Mouse (Mus musculus): ENCODE measurements at regions not wholly inside any gene's neighbourhood (a gene's known extent, or its start where the extent isn't known, plus 50 kb on each side); places are given as distances from the start of the nearest gene placed in this dataset.

DNA sequence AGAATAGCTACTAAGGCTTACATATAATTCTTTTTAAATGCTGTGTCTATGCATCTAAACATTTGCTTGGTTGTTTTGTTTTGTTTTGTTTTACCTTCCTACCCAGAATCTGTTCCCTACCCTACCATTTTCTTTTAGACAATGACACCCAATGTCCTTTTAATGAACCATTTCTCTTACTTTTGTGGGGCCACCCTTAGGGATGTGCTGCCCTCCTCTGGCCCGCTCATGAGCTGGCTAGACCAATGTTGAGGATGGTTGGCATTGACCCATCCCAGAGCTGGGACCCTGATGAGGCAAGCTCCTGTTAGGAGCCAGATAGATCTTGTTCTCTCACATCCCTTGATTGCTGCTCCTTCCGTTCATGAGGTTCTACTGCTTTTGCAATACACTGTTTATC, 105.0 kb upstream of the Tyw5 start:
- Histone ChIP-seq H3K27ac (replicated peaks) (no peak overlapping the region), H3K9ac (no peak overlapping the region), H3K9me3 (no peaks in the 10 kb centered on the region), H3K4me2 (no peak overlapping the region), H3K27me3 (replicated peaks) (no peaks in the 10 kb centered on the region), H3K36me3 (no peaks in the 10 kb centered on the region), H3K4me1 (no peaks in the 10 kb centered on the region), H3K4me3 (no peak overlapping the region)
- 85% methylated on average over 2 of the region's 2 CpGs for WGBS
- no peak for ATAC-seq (ENCODE audit: extremely low read depth, insufficient number of reproducible peaks, low FRiP score, low TSS enrichment)

DNA sequence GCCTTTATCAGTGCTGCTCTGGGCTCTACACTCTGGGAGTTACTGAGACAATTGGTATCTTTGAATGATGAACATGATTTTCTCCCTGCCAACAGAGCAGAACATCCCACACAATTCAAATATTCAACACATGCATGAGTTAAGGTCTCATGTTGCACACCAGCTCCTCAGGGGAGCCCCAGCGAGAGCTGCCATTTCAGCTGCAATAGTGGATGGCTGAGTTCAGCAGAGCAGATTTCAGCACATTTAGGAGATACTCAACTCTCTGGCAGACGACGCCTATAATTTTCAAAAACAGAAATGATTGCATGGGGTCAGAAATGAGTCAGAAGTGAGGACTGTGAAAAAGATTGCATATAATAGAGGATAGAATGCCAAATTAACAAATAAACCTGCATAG, 105.6 kb upstream of the Tyw5 start:
- no peaks in the 10 kb centered on the region for H3K9me3 ChIP-seq
- whole genome bisulfite sequencing, result 71% methylated on average over 3 of the region's 3 CpGs
- H3K4me3 ChIP-seq, result no peak overlapping the region
- no peaks in the 10 kb centered on the region for H3K36me3 ChIP-seq
- no peak for ATAC-seq (ENCODE audit: extremely low read depth, insufficient number of reproducible peaks, low FRiP score, low TSS enrichment)
- no peak overlapping the region for H3K27ac ChIP-seq (replicated peaks)
- no peaks in the 10 kb centered on the region for H3K27me3 ChIP-seq (replicated peaks)
- no peak overlapping the region for H3K9ac ChIP-seq
- no peak overlapping the region for H3K4me2 ChIP-seq
- no peaks in the 10 kb centered on the region for H3K4me1 ChIP-seq

DNA sequence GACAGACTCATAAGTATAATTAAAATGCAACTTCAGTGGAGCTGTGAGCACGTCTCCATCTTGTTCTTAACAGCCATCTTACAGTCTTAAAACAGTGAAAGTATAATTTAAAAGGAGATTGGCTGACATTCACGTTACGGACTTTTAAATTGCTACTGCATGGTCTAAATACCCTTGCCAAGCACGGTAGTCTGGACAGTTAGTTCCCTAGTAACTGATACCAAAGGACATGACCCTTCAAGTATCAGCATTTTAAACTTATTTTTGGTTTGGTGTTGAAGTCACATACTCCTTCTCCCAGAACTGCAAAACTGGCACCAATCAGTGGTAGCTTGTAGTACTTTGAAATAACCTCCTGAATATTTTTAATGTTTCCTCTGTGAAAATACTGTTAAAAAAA, 119.1 kb upstream of the Tyw5 start:
- WGBS, result 41% methylated on average over 4 of the region's 4 CpGs
- no peaks in the 10 kb centered on the region for H3K36me3 ChIP-seq

DNA sequence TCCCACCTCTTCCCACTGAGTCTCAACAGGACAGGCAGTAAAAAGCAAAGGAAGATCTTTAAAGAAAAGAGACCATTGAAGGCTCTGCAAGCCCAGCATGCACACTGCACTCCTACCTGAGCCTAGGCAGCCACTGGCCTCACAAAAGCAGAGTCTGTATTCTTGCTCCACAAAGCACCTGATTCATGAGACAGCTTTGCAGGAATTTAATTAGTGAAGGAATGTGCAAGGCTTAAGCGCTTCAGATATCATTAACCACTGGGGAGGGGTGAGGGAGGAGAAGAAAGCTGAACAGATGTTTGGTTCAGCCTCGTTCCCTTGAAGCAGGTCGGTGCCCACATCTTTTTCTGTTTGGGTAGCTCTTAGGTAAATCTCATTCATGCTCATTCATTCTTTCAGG, 121.8 kb upstream of the Tyw5 start:
- Histone ChIP-seq H3K36me3 (no peaks in the 10 kb centered on the region), H3K4me1 (peaks cover 14% of the 10 kb centered on the region), H3K4me3 (no peak overlapping the region), H3K27me3 (replicated peaks) (no peaks in the 10 kb centered on the region), H3K9ac (no peak overlapping the region), H3K4me2 (no peak overlapping the region), H3K27ac (replicated peaks) (no peak overlapping the region), H3K9me3 (no peaks in the 10 kb centered on the region)
- 54% methylated on average over 3 of the region's 3 CpGs for WGBS
- no peak for ATAC-seq (ENCODE audit: extremely low read depth, insufficient number of reproducible peaks, low FRiP score, low TSS enrichment)

More for the DNA sequence above, 119.1 kb upstream of the Tyw5 start:
- Histone ChIP-seq H3K9ac (no peak overlapping the region), H3K4me3 (no peak overlapping the region), H3K4me1 (peaks cover 14% of the 10 kb centered on the region), H3K9me3 (no peaks in the 10 kb centered on the region), H3K4me2 (no peak overlapping the region), H3K27me3 (replicated peaks) (no peaks in the 10 kb centered on the region), H3K27ac (replicated peaks) (no peak overlapping the region)
- ATAC-seq (ENCODE audit: extremely low read depth, insufficient number of reproducible peaks, low FRiP score, low TSS enrichment), result no peak

DNA sequence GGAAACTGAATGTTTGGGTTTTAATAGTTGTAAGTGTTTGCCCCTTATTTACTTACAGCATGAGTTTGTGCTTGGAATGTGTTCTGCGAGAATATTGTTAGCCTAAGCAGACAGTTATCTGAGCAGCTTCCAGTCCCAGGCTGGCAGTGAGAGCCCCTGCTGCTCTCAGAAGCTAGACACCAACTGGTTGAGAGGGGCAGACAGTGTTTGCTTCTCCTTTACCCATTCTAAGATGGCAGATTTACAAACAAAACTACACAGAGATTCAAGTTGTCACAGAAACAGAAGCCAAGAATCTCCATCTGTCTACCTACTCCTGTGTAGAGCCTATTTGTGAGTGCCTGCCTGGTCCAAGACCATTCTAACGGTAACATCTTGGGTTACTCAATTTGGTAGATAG, 122.4 kb upstream of the Tyw5 start:
- Histone ChIP-seq H3K9ac (no peak overlapping the region), H3K9me3 (no peaks in the 10 kb centered on the region), H3K4me3 (no peak overlapping the region), H3K4me1 (peaks cover 14% of the 10 kb centered on the region), H3K4me2 (no peak overlapping the region), H3K27me3 (replicated peaks) (no peaks in the 10 kb centered on the region), H3K36me3 (no peaks in the 10 kb centered on the region), H3K27ac (replicated peaks) (no peak overlapping the region)
- WGBS, result 62% methylated on average over 2 of the region's 2 CpGs
- ATAC-seq (ENCODE audit: extremely low read depth, insufficient number of reproducible peaks, low FRiP score, low TSS enrichment), result no peak

DNA sequence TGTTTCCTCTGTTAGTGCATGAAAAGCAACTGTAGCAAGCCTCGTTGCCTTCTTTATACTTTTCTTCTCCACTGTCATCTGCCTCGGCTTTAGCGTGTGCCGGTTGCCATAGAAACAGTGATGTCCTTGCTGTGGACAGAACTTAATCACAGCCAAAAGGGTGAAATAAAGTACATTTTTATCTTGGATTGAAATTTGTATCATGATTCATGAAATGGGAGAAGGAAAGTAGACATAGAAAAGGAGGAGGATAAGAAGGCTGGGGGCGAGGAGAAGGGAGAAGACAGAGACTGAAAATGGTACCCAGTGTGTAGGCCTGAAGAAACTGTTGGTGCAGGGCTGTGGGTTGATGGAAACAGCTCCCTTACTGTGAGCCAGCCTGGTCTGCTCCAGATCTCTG, 130.5 kb upstream of the Tyw5 start:
- no peak overlapping the region for H3K27ac ChIP-seq (replicated peaks)
- no peak overlapping the region for H3K4me3 ChIP-seq
- no peaks in the 10 kb centered on the region for H3K9me3 ChIP-seq
- H3K4me2 ChIP-seq, result no peak overlapping the region
- H3K4me1 ChIP-seq, result no peaks in the 10 kb centered on the region
- ATAC-seq (ENCODE audit: extremely low read depth, insufficient number of reproducible peaks, low FRiP score, low TSS enrichment), result no peak
- WGBS, result 78% methylated on average over 5 of the region's 5 CpGs
- H3K36me3 ChIP-seq, result no peaks in the 10 kb centered on the region
- no peak overlapping the region for H3K9ac ChIP-seq
- H3K27me3 ChIP-seq (replicated peaks), result no peaks in the 10 kb centered on the region

DNA sequence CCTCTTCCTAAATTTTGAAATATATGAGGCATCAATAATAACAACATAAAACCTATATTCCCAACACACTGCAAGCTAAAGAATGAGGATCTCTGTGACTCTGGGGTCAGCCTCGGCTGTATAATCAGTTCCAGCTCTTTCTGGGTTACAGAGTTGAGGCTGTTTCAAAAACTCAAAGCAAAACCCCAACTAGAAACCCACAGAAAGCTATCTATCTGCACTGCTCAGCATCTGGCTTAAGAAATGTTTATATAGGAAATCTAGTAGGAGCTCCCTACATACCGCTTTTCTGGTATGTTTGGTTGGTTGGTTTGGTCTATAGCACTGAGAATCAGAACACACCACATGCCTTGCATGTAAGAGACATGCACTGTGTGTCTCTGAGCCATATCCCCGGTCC, 137.8 kb upstream of the Tyw5 start:
- no peak overlapping the region for H3K27ac ChIP-seq (replicated peaks)
- peaks cover 19% of the 10 kb centered on the region for H3K4me1 ChIP-seq
- WGBS, result 59% methylated on average over 3 of the region's 3 CpGs
- no peak overlapping the region for H3K4me2 ChIP-seq
- H3K36me3 ChIP-seq, result no peaks in the 10 kb centered on the region
- no peaks in the 10 kb centered on the region for H3K9me3 ChIP-seq
- no peaks in the 10 kb centered on the region for H3K27me3 ChIP-seq (replicated peaks)
- H3K9ac ChIP-seq, result no peak overlapping the region
- no peak for ATAC-seq (ENCODE audit: extremely low read depth, insufficient number of reproducible peaks, low FRiP score, low TSS enrichment)
- H3K4me3 ChIP-seq, result no peak overlapping the region

DNA sequence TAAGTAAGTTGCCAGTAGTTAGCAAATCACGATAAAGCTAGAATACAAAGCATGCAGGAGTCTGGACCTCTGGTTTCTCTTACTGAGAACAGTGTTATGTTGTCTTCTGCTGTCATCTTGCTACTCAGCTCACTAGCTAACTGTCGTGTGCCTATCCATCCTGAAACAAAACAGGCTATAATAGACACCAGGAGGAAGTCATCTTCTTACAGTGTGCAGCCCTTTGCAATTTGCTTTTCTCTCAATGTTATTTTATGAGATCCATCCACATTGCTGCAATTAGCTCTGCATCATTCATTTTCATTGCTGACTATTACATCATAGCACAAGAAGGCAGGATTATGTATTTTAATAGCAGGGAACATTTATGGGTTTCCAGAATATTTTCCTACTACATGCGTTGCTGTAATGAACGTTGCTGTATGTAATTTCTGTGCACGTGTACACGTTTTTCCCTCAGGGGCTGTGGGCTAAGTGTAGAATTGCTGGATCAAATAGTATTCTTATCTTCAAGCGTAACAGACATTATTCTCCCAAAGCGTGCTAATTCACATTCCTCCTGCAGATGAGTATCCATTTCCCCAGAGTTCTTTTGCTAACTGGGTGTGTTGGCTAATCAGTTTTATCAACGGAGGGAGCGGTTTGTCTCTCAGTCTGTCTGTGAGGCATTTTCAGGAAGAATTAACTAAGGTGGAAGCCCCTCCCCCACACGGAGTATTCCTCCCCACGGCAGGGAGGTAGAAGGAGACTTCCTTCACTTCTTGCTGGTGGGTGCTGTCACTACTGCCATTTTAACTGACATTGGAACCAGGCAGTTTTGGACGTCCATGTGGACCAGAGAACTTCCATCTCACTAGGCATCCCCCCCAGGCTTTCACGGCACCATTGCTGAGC, 139.1 kb upstream of the Tyw5 start:
- ATAC-seq (ENCODE audit: extremely low read depth, insufficient number of reproducible peaks, low FRiP score, low TSS enrichment), result no peak
- peaks cover 19% of the 10 kb centered on the region for H3K4me1 ChIP-seq
- no peak overlapping the region for H3K27ac ChIP-seq (replicated peaks)
- no peak overlapping the region for H3K9ac ChIP-seq
- no peaks in the 10 kb centered on the region for H3K9me3 ChIP-seq
- H3K36me3 ChIP-seq, result no peaks in the 10 kb centered on the region
- peak overlapping the region; percentile 39 for H3K4me2 ChIP-seq
- WGBS, result 39% methylated on average over 14 of the region's 14 CpGs
- no peak overlapping the region for H3K4me3 ChIP-seq
- H3K27me3 ChIP-seq (replicated peaks), result no peaks in the 10 kb centered on the region

DNA sequence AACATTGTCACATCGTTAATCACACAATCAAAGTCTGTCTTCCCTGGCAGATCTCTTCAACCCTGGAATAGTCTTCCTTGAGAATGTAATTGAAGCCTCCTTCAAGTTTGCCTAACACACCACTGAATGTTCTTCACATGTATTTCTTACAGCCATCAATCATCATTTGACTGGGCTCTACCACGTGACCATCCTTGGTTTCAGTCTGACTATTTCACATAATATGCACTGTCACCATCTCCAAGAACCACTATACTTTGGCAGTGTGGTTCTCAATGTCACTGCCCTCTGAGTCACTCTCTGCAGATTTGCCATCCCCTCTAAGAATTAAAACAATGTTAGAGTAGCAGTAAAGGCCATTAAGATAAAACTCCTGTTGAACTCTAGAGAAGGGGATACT, 154.6 kb upstream of the Tyw5 start:
- no peak overlapping the region for H3K4me3 ChIP-seq

DNA sequence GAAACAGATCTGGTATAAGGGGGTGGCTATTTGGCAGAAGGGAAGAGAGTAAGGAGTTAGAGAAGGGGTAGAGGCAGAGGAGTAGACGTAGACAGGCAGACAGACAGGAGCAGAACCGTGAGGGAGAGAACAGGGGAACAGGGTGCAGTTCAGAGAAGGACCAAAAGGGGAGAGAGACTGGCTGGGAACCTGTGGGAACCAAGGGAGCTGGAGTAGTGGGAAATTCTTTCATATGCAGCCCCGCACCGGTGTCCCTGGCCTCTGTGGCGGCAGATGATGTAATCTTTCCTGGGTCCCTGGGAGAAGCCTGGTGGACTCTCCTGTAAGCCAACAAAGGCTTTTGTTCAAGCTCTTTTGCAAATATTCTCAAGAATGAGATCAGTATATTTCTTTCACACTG, 157.8 kb upstream of the Tyw5 start:
- Histone ChIP-seq H3K27me3 (replicated peaks) (no peaks in the 10 kb centered on the region), H3K9me3 (no peaks in the 10 kb centered on the region), H3K4me1 (no peaks in the 10 kb centered on the region), H3K36me3 (no peaks in the 10 kb centered on the region), H3K4me3 (no peak overlapping the region), H3K27ac (replicated peaks) (no peak overlapping the region), H3K9ac (no peak overlapping the region), H3K4me2 (no peak overlapping the region)
- WGBS, result 49% methylated on average over 5 of the region's 5 CpGs
- ATAC-seq (ENCODE audit: extremely low read depth, insufficient number of reproducible peaks, low FRiP score, low TSS enrichment), result no peak

More for the DNA sequence above, 154.6 kb upstream of the Tyw5 start:
- no peak overlapping the region for H3K9ac ChIP-seq
- 75% methylated on average over 2 of the region's 2 CpGs for WGBS
- H3K27ac ChIP-seq (replicated peaks), result no peak overlapping the region
- H3K4me2 ChIP-seq, result no peak overlapping the region
- no peaks in the 10 kb centered on the region for H3K9me3 ChIP-seq
- no peaks in the 10 kb centered on the region for H3K4me1 ChIP-seq
- no peaks in the 10 kb centered on the region for H3K36me3 ChIP-seq
- ATAC-seq (ENCODE audit: extremely low read depth, insufficient number of reproducible peaks, low FRiP score, low TSS enrichment), result no peak
- no peaks in the 10 kb centered on the region for H3K27me3 ChIP-seq (replicated peaks)

DNA sequence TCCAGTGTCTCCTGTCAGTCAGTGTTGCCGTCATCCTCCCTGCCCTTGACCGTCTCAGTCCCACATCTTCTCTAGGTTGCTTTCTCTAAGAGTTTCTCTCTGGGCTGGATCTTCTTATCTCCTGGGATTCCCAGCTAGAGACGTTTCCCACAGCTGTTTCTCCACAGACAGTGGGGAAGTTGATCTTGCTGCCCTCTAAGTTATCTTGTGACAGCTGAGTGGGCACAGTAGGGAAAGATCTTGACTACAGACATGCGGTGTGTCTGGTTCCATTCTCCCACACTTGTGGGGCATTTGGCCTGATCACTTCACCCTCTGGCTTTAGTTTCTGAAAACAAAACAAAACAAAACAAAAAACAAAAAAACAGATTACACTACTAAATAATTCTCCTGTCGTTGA, 165.2 kb upstream of the Tyw5 start:
- H3K9ac ChIP-seq, result no peak overlapping the region
- no peaks in the 10 kb centered on the region for H3K9me3 ChIP-seq
- H3K4me1 ChIP-seq, result peaks cover 27% of the 10 kb centered on the region
- H3K27me3 ChIP-seq (replicated peaks), result no peaks in the 10 kb centered on the region
- H3K36me3 ChIP-seq, result no peaks in the 10 kb centered on the region
- 26% methylated on average over 5 of the region's 5 CpGs for WGBS
- ATAC-seq (ENCODE audit: extremely low read depth, insufficient number of reproducible peaks, low FRiP score, low TSS enrichment), result no peak
- peak overlapping the region; percentile 66 for H3K27ac ChIP-seq (replicated peaks)
- no peak overlapping the region for H3K4me3 ChIP-seq
- no peak overlapping the region for H3K4me2 ChIP-seq

DNA sequence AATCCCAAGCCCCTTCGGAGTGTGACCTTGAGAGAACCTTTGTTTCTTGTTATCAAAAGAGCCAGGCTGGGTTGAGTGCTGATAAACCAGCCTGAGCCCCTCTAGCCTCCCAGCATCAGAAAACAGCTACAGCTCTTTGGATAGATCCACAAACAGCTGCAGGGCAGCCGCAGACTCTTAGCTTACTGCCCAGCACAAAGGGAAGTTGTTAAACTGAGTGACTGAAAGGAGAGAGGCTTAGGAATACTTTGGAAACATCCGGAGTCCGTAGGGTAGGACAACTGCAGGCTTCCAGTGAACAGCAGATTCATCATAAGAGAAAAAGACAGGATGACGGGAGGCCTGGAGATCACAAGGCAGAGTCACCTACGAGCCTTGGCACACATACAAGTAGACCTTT, 166.9 kb upstream of the Tyw5 start:
- H3K9ac ChIP-seq, result 0 out of 2 replicates have a peak overlapping the region, but pooled peaks have one; percentile 37
- H3K27me3 ChIP-seq (replicated peaks), result no peaks in the 10 kb centered on the region
- ATAC-seq (ENCODE audit: extremely low read depth, insufficient number of reproducible peaks, low FRiP score, low TSS enrichment), result no peak
- peak overlapping the region; percentile 46 for H3K4me2 ChIP-seq
- 17% methylated on average over 6 of the region's 6 CpGs for WGBS
- peak overlapping the region; percentile 58 for H3K27ac ChIP-seq (replicated peaks)
- H3K36me3 ChIP-seq, result no peaks in the 10 kb centered on the region
- H3K9me3 ChIP-seq, result no peaks in the 10 kb centered on the region
- H3K4me3 ChIP-seq, result no peak overlapping the region
- H3K4me1 ChIP-seq, result peaks cover 27% of the 10 kb centered on the region
